Mouse (Mus musculus) forebrain, embryonic 15.5 days (tissue): ENCODE data around the gene Mtf1. TPM values are rescaled to one million over a fixed set of nuclear protein-coding genes. Genes with fewer than 3 reads are reported as not detected.

Source experiments
- ATAC-seq: fragments of 200-750 bp; cut with Nextera tagmentation; replicated peaks from 2 replicates; pipeline ENCODE4 v1.8.0; 2017; ENCODE audit warnings: mild to moderate bottlenecking, moderate TSS enrichment, moderate library complexity
- H3K27ac ChIP-seq: fragments of 300-500 bp; sonication (generic); replicated peaks from 2 replicates; pipeline ENCODE4 v1.5.1; 2015; ENCODE audit warnings: mild to moderate bottlenecking, inconsistent platforms
- H3K27me3 ChIP-seq: fragments of 300-500 bp; sonication (generic); 2 replicates; pipeline ENCODE4 v1.6.1; 2015; ENCODE audit warnings: inconsistent platforms
- H3K36me3 ChIP-seq: fragments of 300-500 bp; sonication (generic); 2 replicates; pipeline ENCODE4 v1.6.1; 2015; ENCODE audit warnings: mild to moderate bottlenecking, inconsistent platforms
- H3K4me1 ChIP-seq: fragments of 300-500 bp; sonication (generic); 2 replicates; pipeline ENCODE4 v1.6.1; 2015; ENCODE audit warnings: inconsistent platforms
- H3K4me2 ChIP-seq: fragments of 300-500 bp; sonication (generic); replicated peaks from 2 replicates; pipeline ENCODE4 v1.6.1; 2015; ENCODE audit warnings: mild to moderate bottlenecking, inconsistent platforms
- H3K4me3 ChIP-seq: fragments of 300-500 bp; sonication (generic); 2 replicates; pipeline ENCODE4 v1.5.1; 2015; ENCODE audit warnings: mild to moderate bottlenecking, inconsistent platforms
- H3K9ac ChIP-seq: fragments of 300-500 bp; sonication (generic); replicated peaks from 2 replicates; pipeline ENCODE4 v1.6.1; 2015; ENCODE audit warnings: mild to moderate bottlenecking, inconsistent platforms
- H3K9me3 ChIP-seq: fragments of 300-500 bp; sonication (generic); 2 replicates; pipeline ENCODE4 v1.6.1; 2016; ENCODE audit warnings: inconsistent platforms
- WGBS: fragments of 180-500 bp; shearing (Covaris S2); methylation state at CpG from one replicate; pipeline ENCODE4 v1.1.7; 2015; ENCODE audit warnings: mixed read lengths; 5-methylcytosine and 5-hydroxymethylcytosine counted together
- polyA plus RNA-seq: library from polyadenylated mRNA; unstranded; fragments of >200 nt; fragmentation: Nextera tagmentation; extraction: Ambion mirVana; gene quantifications from 2 replicates; pipeline ENCODE4 v1.2.1, GENCODE M21; 2015

Gene Mtf1
- polyA plus RNA-seq, 1 experiment from 2014 or later: 12.1 TPM

DNA sequence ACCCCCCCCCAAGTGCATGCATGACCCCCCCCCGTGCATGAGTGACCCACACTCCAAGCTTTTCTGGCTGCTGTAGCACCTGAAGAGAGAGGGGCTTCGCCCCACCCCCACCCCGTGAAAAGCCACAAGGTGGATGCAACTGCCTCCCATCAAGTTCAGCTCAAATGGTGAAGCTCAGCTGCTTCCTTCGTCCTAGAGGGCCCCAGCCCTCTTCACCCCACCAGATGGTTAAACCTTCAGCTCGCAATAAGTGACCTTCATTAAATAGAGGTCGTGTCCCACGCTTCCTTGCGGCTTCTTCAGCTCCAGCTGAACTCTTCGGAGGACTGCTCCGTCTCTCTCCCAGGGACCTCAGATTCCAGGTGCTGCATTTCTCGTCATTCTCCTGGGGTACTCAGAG is 78.7 kb downstream of the Mtf1 start, which contains the start of gene Epha10:
Gene Epha10, plus strand, starts transcription at position 301 of the 400 bp plus-strand sequence.
- H3K27me3 ChIP-seq: peaks cover 38% of the 10 kb centered on the region
- 0 out of 2 replicates have a peak, but pooled peaks have one; percentile 3 for ATAC-seq

DNA sequence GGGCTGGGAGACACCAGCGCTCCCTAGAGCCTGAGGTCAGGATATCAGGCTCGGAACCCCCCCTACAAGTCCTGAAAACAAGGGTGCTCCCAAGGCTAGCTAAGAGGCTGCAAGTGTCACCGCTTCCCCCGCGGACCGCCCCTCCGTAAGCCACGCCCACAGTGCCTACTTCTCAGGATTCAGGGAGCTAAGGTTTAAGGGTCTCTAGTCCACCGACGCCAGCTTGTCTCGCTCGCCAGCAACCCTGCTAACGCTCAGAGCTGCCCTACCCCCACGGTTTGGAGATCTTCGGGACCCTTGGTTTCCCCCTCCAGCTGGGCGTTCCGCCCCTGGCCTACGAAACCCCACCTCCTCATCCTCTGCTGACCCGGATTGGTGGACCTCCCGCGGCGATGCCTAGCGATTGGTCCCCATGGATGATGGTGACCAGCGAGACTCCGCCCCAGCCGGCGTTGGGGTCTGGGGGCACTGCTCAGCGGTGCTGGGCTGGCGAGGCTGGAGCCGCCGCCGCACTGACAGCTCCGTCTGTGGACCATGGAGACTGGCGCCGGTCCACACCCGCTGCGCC is 79.5 kb downstream of the Mtf1 start:
- H3K27me3 ChIP-seq: peaks cover 43% of the 10 kb centered on the region
- no peaks in the 10 kb centered on the region for H3K36me3 ChIP-seq
- under 1% methylated on average over 37 of the region's 37 CpGs for WGBS
- H3K27ac ChIP-seq: no peak overlapping the region
- peak; percentile 98 for ATAC-seq
- H3K4me1 ChIP-seq: peaks cover 18% of the 10 kb centered on the region
- peak overlapping the region; percentile 43 for H3K9ac ChIP-seq
- no peaks in the 10 kb centered on the region for H3K9me3 ChIP-seq
- peak overlapping the region; percentile 88 for H3K4me2 ChIP-seq
- H3K4me3 ChIP-seq: peak overlapping the region; percentile 52

More for the DNA sequence above, 78.7 kb downstream of the Mtf1 start, which contains the start of gene Epha10:
- no peaks in the 10 kb centered on the region for H3K9me3 ChIP-seq
- H3K4me3 ChIP-seq: peak within 1 kb of the TSS; percentile 52
- WGBS: 6% methylated on average over 11 of the region's 11 CpGs
- H3K36me3 ChIP-seq: no peaks in the 10 kb centered on the region
- H3K4me2 ChIP-seq: peak within 1 kb of the TSS; percentile 88
- H3K27ac ChIP-seq: no peak within 1 kb of the TSS
- peak within 1 kb of the TSS; percentile 43 for H3K9ac ChIP-seq
- H3K4me1 ChIP-seq: peaks cover 18% of the 10 kb centered on the region

DNA sequence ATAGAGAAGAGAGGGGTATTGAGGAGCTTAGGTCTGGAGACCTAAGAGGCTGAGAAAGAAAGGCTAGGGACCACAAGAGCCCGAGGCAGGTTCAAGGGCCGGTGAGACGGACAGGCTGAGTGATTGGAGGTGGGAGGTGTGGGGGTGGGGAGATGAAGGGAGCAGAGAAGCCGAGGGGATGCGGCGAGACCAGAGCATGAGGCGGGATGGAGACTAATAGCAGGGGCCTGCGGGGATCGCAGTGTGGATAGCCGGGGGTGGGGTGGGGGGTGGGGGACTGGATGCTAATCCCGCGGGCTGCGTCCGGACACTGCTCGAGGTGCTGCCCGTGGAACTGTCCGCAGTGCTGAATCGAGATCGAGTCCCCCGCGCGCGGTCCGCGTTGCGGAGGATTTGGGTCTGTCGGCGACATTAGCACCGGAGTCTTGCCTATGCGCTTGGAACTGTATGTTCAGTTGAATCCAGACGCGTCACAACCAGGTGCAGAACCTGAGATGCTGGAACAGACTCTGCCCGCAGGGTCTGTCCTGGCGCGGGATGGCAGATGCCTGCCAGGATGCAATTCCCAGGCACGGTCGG is 80.3 kb downstream of the Mtf1 start:
- peak; percentile 36 for ATAC-seq
- H3K9me3 ChIP-seq: no peaks in the 10 kb centered on the region
- H3K9ac ChIP-seq: peak overlapping the region; percentile 43
- under 1% methylated on average over 37 of the region's 37 CpGs for WGBS
- peaks cover 45% of the 10 kb centered on the region for H3K27me3 ChIP-seq
- H3K27ac ChIP-seq: no peak overlapping the region
- H3K4me3 ChIP-seq: peak overlapping the region; percentile 52
- H3K4me1 ChIP-seq: peaks cover 18% of the 10 kb centered on the region
- H3K4me2 ChIP-seq: peak overlapping the region; percentile 88
- H3K36me3 ChIP-seq: no peaks in the 10 kb centered on the region

DNA sequence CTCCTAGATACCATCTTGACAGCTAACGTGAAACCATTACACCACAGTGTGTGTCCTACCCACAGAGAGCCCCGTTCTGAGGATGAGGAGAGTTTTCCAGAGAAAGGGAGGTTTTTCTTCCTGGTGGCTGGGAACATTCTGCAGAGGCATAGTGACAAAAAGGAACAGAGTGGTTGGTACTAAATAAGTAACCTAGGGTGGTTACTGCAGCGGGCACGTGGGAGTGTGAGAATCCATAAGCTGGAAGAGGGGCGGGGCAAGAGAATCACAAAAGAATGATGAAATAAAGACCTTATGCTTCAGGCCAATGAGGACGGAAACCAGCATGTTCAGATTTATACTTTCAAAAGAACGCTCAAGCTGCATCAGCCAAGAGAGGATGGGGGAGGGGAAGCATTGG is 86.8 kb downstream of the Mtf1 start:
- Histone ChIP-seq H3K36me3 (no peaks in the 10 kb centered on the region), H3K4me1 (no peaks in the 10 kb centered on the region), H3K9me3 (no peaks in the 10 kb centered on the region), H3K27me3 (peaks cover 38% of the 10 kb centered on the region), H3K4me3 (no peak overlapping the region), H3K9ac (no peak overlapping the region), H3K4me2 (no peak overlapping the region), H3K27ac (no peak overlapping the region)
- ATAC-seq: no peak
- 66% methylated on average over 7 of the region's 7 CpGs for WGBS

DNA sequence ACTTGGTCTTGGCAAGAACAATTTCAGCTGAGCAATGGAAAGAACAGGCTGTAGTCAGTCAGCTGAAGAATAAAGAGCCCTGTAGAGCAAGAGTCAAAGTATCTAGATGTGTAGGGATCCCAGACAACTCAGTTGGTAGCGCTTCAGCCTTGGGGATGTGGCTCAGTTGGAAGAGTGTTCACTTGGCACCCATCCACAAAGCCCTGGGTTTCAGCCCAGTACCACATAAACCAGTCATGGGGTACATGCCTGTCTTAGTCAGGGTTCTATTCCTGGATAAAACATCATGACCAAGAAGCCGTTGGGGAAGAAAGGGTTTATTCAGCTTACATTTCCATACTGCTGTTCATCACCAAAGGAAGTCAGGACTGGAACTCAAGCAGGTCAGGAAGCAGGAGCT is 88.0 kb downstream of the Mtf1 start:
- H3K27ac ChIP-seq: no peak overlapping the region
- WGBS: 76% methylated on average over 2 of the region's 2 CpGs
- H3K27me3 ChIP-seq: peaks cover 48% of the 10 kb centered on the region

DNA sequence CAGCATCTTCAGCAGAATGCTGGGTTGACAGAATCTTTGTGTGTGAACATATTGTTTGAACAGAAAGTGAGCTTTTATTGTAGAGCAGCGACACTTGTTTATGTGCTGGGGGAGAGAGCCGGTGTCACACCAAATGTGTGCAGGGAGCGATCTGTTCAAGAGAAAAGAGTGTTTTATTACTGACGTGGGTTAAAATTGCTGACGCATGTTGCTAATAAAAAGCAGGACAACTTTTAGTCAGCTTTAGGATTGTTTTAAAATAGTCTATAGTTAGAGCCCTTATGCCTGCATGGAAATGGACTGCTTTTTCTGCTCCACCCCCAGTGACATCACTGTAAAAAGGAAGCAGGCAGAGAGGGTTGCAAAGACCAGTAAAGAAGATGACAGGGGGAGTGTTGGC is 88.9 kb downstream of the Mtf1 start:
- Histone ChIP-seq H3K9me3 (no peaks in the 10 kb centered on the region), H3K4me3 (no peak overlapping the region), H3K27ac (no peak overlapping the region), H3K4me1 (peaks cover 10% of the 10 kb centered on the region; the same call in 1 of the 2 replicates), H3K36me3 (no peaks in the 10 kb centered on the region), H3K27me3 (peaks cover 51% of the 10 kb centered on the region), H3K4me2 (no peak overlapping the region), H3K9ac (no peak overlapping the region)
- ATAC-seq: no peak
- 74% methylated on average over 5 of the region's 5 CpGs for WGBS

More for the DNA sequence above, 88.0 kb downstream of the Mtf1 start:
- Histone ChIP-seq H3K9ac (no peak overlapping the region), H3K4me1 (peaks cover 6% of the 10 kb centered on the region; the same call in 1 of the 2 replicates), H3K4me3 (no peak overlapping the region), H3K36me3 (no peaks in the 10 kb centered on the region), H3K9me3 (no peaks in the 10 kb centered on the region), H3K4me2 (no peak overlapping the region)
- ATAC-seq: no peak

DNA sequence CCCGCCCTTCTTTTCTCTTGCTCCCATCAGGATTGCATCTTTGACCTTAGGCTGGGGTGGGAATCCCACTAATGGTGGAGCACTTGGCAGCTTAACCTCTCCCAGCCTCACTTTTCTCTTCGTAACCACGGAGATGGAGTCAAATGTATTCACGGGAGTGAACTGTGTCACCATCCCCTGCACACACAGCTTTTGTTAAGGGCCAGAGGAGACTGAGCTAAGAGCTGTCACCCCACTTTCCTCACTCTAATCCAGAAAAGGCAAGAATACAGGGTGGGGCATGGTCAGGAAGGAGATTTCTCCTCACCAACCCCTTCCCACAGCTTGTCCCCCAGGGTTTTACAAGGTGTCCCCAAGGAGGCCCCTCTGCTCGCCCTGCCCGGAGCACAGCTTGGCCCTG is 91.9 kb downstream of the Mtf1 start:
- Histone ChIP-seq H3K27ac (no peak overlapping the region), H3K4me1 (peaks cover 16% of the 10 kb centered on the region), H3K9me3 (no peaks in the 10 kb centered on the region), H3K9ac (no peak overlapping the region), H3K27me3 (peaks cover 52% of the 10 kb centered on the region), H3K36me3 (no peaks in the 10 kb centered on the region), H3K4me2 (0 out of 2 replicates have a peak overlapping the region, but pooled peaks have one; percentile 74), H3K4me3 (peak overlapping the region; percentile 51; the same call in 1 of the 2 replicates)
- 28% methylated on average over 6 of the region's 6 CpGs for WGBS
- ATAC-seq: no peak

DNA sequence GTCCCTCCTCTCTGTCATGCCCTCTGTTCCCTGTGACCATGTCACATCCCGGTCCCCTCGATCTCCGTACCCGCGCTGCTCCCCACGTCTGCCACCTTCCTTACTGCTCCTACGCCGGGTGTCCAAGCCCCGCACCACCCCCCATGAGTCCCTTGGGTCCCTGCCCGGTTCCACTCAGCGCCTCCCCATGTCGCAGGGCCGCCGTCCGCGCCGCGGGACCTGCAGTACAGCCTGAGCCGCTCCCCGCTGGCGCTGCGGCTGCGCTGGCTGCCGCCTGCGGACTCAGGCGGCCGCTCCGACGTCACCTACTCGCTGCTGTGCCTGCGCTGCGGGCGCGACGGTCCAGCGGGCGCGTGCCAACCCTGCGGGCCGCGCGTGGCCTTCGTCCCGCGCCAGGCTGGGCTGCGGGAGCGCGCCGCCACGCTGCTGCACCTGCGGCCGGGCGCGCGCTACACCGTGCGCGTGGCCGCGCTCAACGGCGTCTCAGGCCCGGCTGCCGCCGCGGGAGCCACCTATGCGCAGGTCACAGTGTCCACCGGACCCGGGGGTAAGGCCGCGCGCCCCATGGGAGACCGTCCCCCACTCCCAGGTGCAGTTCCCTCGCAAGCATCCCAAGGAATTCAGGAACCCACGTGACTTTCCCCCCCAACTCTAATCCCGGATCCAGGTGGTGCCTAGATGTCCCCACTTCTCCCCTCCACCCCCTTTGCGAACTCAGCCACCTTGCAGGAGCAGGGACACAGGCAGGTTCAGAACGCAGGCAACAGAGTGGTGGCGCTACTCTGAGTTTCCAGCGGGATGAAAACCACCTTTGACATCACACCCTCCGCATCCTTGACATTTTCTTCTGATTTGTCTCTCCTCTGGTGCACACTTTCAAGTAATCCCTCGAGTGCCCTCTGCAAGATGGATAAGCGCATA is 92.9 kb downstream of the Mtf1 start:
- Histone ChIP-seq H3K27me3 (peaks cover 52% of the 10 kb centered on the region), H3K4me2 (peak overlapping the region; percentile 74), H3K4me3 (peak overlapping the region; percentile 51), H3K36me3 (no peaks in the 10 kb centered on the region), H3K27ac (no peak overlapping the region), H3K9ac (peak overlapping the region; percentile 49), H3K9me3 (no peaks in the 10 kb centered on the region), H3K4me1 (peaks cover 25% of the 10 kb centered on the region)
- peak; percentile 73 for ATAC-seq
- under 1% methylated on average over 83 of the region's 83 CpGs for WGBS

DNA sequence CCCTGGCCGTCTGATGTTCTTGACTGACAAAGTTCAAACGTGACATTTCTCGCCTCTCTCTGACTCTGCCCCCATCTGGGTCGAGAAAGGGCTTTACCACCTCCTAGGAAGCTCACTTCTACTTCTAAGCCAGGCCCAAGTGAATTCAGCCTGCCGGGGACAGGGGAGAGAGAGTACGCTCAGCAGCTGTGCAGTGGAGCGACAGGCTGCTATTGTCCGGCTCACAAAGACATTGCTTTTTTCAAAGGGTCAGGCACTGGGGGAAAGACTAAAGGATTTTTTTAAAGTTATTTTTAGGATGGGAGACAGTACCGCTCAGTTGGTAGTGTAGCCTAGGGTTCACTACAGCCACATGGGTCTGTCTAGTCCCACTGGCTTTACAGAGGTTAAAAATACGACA is 96.5 kb downstream of the Mtf1 start:
- H3K4me3 ChIP-seq: no peak overlapping the region
- ATAC-seq: no peak
- peaks cover 25% of the 10 kb centered on the region for H3K4me1 ChIP-seq
- no peak overlapping the region for H3K27ac ChIP-seq
- H3K36me3 ChIP-seq: no peaks in the 10 kb centered on the region
- H3K9me3 ChIP-seq: no peaks in the 10 kb centered on the region
- H3K4me2 ChIP-seq: no peak overlapping the region
- 14% methylated on average over 10 of the region's 10 CpGs for WGBS
- H3K9ac ChIP-seq: no peak overlapping the region
- peaks cover 31% of the 10 kb centered on the region for H3K27me3 ChIP-seq

Other genes with a start within 250 kb of the Mtf1 start
- gene 3100002H09Rik, start 191.3 kb upstream of the Mtf1 start, polyA plus RNA-seq: 1.2 TPM in 2 replicates
- gene Pou3f1, start 145.3 kb upstream of the Mtf1 start, polyA plus RNA-seq: 21.5 and 21.8 TPM in 2 replicates
- 44.4 and 46.0 TPM in 2 replicates for gene Utp11, start 108.5 kb upstream of the Mtf1 start, polyA plus RNA-seq
- gene Fhl3, start 101.4 kb upstream of the Mtf1 start, polyA plus RNA-seq: 1.6 and 2.2 TPM in 2 replicates
- 132 and 133 TPM in 2 replicates for gene Sf3a3, start 87.3 kb upstream of the Mtf1 start, polyA plus RNA-seq
- 22.6 and 25.2 TPM in 2 replicates for gene Inpp5b, start 60.3 kb upstream of the Mtf1 start, polyA plus RNA-seq
- 51.1 and 59.3 TPM in 2 replicates for gene Yrdc, start 48.6 kb downstream of the Mtf1 start, polyA plus RNA-seq
- 81.3 and 86.1 TPM in 2 replicates for gene 1110065P20Rik, start 49.1 kb downstream of the Mtf1 start, polyA plus RNA-seq
- 9.3 and 10.2 TPM in 2 replicates for gene Maneal, start 60.1 kb downstream of the Mtf1 start, polyA plus RNA-seq
- gene Epha10, start 78.8 kb downstream of the Mtf1 start, polyA plus RNA-seq: 1.3 and 1.4 TPM in 2 replicates
- gene 9930104L06Rik, start 134.9 kb downstream of the Mtf1 start, polyA plus RNA-seq: 16.2 and 20.0 TPM in 2 replicates
- 81.4 and 87.0 TPM in 2 replicates for gene Cdca8, start 137.2 kb downstream of the Mtf1 start, polyA plus RNA-seq
- 2.7 and 4.5 TPM in 2 replicates for gene Rspo1, start 184.3 kb downstream of the Mtf1 start, polyA plus RNA-seq
- gene Gnl2, start 214.5 kb downstream of the Mtf1 start, polyA plus RNA-seq: 93.6 and 95.8 TPM in 2 replicates